In the genomic region with DNA sequence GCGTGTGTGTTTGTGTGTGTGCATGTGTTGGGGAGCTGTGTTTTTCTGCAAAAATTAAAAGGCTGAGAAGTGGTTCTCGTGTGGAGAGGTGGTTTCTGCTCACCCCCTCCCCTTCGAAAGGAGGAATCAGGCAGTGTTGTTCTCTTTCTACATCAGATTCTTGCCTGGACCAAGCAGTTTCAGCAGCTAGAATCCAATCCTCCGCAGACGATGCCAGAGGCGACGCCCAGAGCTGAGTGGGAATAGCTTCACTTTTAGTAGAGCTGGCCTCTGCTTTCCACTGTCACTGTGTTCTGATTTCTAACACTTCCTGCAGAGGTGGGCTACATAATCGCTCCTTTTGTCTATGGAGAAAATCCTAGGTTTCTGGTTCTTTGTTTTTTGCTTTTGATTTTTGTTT, we compare ENCODE assay signal across 23 mouse cellular contexts. TPM values are rescaled to one million over a fixed set of nuclear protein-coding genes. Genes with fewer than 3 reads are reported as not detected.
DNase-seq lines count a peak whose midpoint lies in the region; ATAC-seq and TF ChIP-seq lines count a peak whose summit lies in the region.
"Had no signal": no experiment of that assay in that cellular context is flagged by ENCODE, and none has a peak within 500 bp of the region (broad histone marks: within the 10 kb centered on the region; RNA-seq: fewer than 3 reads in every experiment).

No protein-coding gene starts in this region.

- DNase-seq in gastrocnemius, adult 18-20 months (ENCODE audit: low spot score): peak; percentile 18
- no peak for DNase-seq in gastrocnemius, adult 8-10 months (ENCODE audit: low spot score in 2 of 2)
- no peak for DNase-seq in liver, embryonic 13.5 days
- no peak for DNase-seq in liver, embryonic 11.5 days (ENCODE audit: low spot score)
- no peak for DNase-seq in thymus, adult 2 months
- no peak for DNase-seq in thymus, postnatal 14 days
- DNase-seq in cerebellum, postnatal 25 days: no peak
- DNase-seq: adrenal gland, postnatal 14 days; cerebellum, adult 8-10 months; heart, adult 11 months; heart, postnatal 10 days; kidney, adult 11 months; kidney, postnatal 4 days; lung, adult 18-20 months; lung, postnatal 10 days had no signal

- no peak for TF ChIP-seq POLR2A in thymus, adult 2 months (IDR thresholded peaks at IDR 0.05; ENCODE audit: control insufficient read depth, extremely low read depth, insufficient read depth, low read length, poor library complexity)

- H3K27ac ChIP-seq in liver, embryonic 13.5 days: 0 out of 2 replicates have a peak overlapping the region, but pooled peaks have one; percentile 9
- H3K27ac ChIP-seq in liver, embryonic 11.5 days (ENCODE audit: low read depth, low read length): no peak overlapping the region
- H3K27ac ChIP-seq in thymus, adult 2 months (ENCODE audit: control insufficient read depth, insufficient read depth, low read length): peak overlapping the region; percentile 15; the same call in 1 of the 2 replicates
- H3K27ac ChIP-seq: hindbrain, postnatal 0 days; kidney, embryonic 15.5 days; limb, embryonic 12.5 days; stomach, postnatal 0 days had no signal

- 65% methylated on average over 8 of the region's 8 CpGs for WGBS in liver, embryonic 13.5 days (ENCODE audit: insufficient replicate concordance)
- WGBS in liver, embryonic 11.5 days: 74% methylated on average over 8 of the region's 8 CpGs
- 93% methylated on average over 8 of the region's 8 CpGs for WGBS in thymus, adult 2 months

- H3K4me3 ChIP-seq in liver, embryonic 13.5 days (replicated peaks): no peak overlapping the region
- no peak overlapping the region for H3K4me3 ChIP-seq in liver, embryonic 11.5 days (ENCODE audit: low read depth, low read length)
- H3K4me3 ChIP-seq in thymus, adult 2 months (ENCODE audit: control insufficient read depth, insufficient read depth, low read length): no peak overlapping the region
- H3K4me3 ChIP-seq: heart, embryonic 12.5 days; kidney, embryonic 15.5 days; limb, embryonic 12.5 days had no signal

- no peak overlapping the region for H3K9ac ChIP-seq in liver, embryonic 13.5 days
- H3K9ac ChIP-seq in liver, embryonic 11.5 days (ENCODE audit: low read depth, low read length): no peak overlapping the region
- H3K9ac ChIP-seq: heart, embryonic 12.5 days; kidney, embryonic 15.5 days; limb, embryonic 12.5 days had no signal

- 0 out of 2 replicates have a peak overlapping the region, but pooled peaks have one; percentile 14 for H3K4me2 ChIP-seq in liver, embryonic 13.5 days
- H3K4me2 ChIP-seq in liver, embryonic 11.5 days: no peak overlapping the region
- H3K4me2 ChIP-seq: heart, embryonic 12.5 days; kidney, embryonic 15.5 days; limb, embryonic 12.5 days; midbrain, embryonic 11.5 days had no signal

- no peak for ATAC-seq in liver, embryonic 13.5 days (ENCODE audit: low read depth)
- ATAC-seq in liver, embryonic 11.5 days (replicated peaks; ENCODE audit: low FRiP score): no peak
- ATAC-seq: CD4-positive, CD25-positive, alpha-beta regulatory T cell, adult 4 months; forebrain, embryonic 14.5 days; hindbrain, postnatal 0 days had no signal

- H3K27me3 ChIP-seq in liver, embryonic 13.5 days: no peaks in the 10 kb centered on the region
- H3K27me3 ChIP-seq in liver, embryonic 11.5 days (replicated peaks; ENCODE audit: control insufficient read depth, insufficient read depth, low read length): no peaks in the 10 kb centered on the region
- no peaks in the 10 kb centered on the region for H3K27me3 ChIP-seq in thymus, adult 2 months (ENCODE audit: control insufficient read depth, insufficient read depth, low read length)
- H3K27me3 ChIP-seq: heart, embryonic 12.5 days; kidney, embryonic 15.5 days; limb, embryonic 12.5 days had no signal

- TF ChIP-seq CTCF in thymus, adult 2 months (IDR thresholded peaks at IDR 0.05; ENCODE audit: borderline replicate concordance, control insufficient read depth, extremely low read depth, insufficient read depth, low read length, poor library complexity): no peak

- H3K9me3 ChIP-seq in liver, embryonic 13.5 days (replicated peaks): no peaks in the 10 kb centered on the region
- H3K9me3 ChIP-seq in liver, embryonic 11.5 days (ENCODE audit: control insufficient read depth, low read length): no peaks in the 10 kb centered on the region
- H3K9me3 ChIP-seq: heart, embryonic 12.5 days; kidney, embryonic 15.5 days; limb, embryonic 12.5 days had no signal

- no peaks in the 10 kb centered on the region for H3K36me3 ChIP-seq in liver, embryonic 13.5 days
- no peaks in the 10 kb centered on the region for H3K36me3 ChIP-seq in liver, embryonic 11.5 days (ENCODE audit: control insufficient read depth, insufficient read depth, low read length)
- no peaks in the 10 kb centered on the region for H3K36me3 ChIP-seq in thymus, adult 2 months (ENCODE audit: control insufficient read depth, insufficient read depth, low read length)
- H3K36me3 ChIP-seq: heart, embryonic 12.5 days; kidney, embryonic 15.5 days; limb, embryonic 12.5 days had no signal

- peaks cover 6% of the 10 kb centered on the region for H3K4me1 ChIP-seq in liver, embryonic 13.5 days (replicated peaks)
- no peaks in the 10 kb centered on the region for H3K4me1 ChIP-seq in liver, embryonic 11.5 days (replicated peaks; ENCODE audit: control insufficient read depth, insufficient read depth, low read length)
- H3K4me1 ChIP-seq in thymus, adult 2 months (replicated peaks; ENCODE audit: control insufficient read depth, insufficient read depth, low read length): peaks cover 3% of the 10 kb centered on the region
- H3K4me1 ChIP-seq: heart, embryonic 12.5 days; kidney, embryonic 15.5 days had no signal

RNA-seq across cellular contexts. Expression of gene Rap1b, which starts 31.0 kb away (rescaled TPM):
- total RNA-seq in gastrocnemius, adult 18-20 months (2021): 10 to 100 TPM; 18.7 to 24.9 TPM
- 10 to 100 TPM; 16.5 to 23.0 (median 19.6) TPM for total RNA-seq in gastrocnemius, adult 8-10 months (2022)
- polyA plus RNA-seq in liver, embryonic 13.5 days (2015; fragmentation: Nextera tagmentation; extraction: Ambion mirVana): 132 and 152 TPM in 2 replicates
- 252 and 292 TPM in 2 replicates for polyA plus RNA-seq in liver, embryonic 11.5 days (2014; fragmentation: Nextera tagmentation; extraction: Ambion mirVana)
- polyA plus RNA-seq in thymus, adult 2 months (2012; rRNA removed): 59.8 and 60.9 TPM in 2 replicates
